Mouse (Mus musculus): ENCODE data around the gene Klhl21. TPM values are rescaled to one million over a fixed set of nuclear protein-coding genes. Genes with fewer than 3 reads are reported as not detected.

Gene Klhl21
- total RNA-seq (2021) = 100 to 1,000 TPM in 1 of 2 experiments, 10 to 100 TPM in 1; 98.5 to 113 TPM
- long read RNA-seq, experiment 1, transcript Klhl21-201 (4 exons, 3,986 nt) = major isoform, 104 of 182 reads
- long read RNA-seq, experiment 1, partial matches to known transcripts = 75 of 182 reads
- long read RNA-seq, experiment 1, other reads (novel, unspliced or antisense) = 3 of 182 reads
- long read RNA-seq, experiment 2, transcript Klhl21-201 (4 exons, 3,986 nt) = major isoform, 68 of 135 reads
- long read RNA-seq, experiment 2, partial matches to known transcripts = 60 of 135 reads
- long read RNA-seq, experiment 2, other reads (novel, unspliced or antisense) = 7 of 135 reads

DNA sequence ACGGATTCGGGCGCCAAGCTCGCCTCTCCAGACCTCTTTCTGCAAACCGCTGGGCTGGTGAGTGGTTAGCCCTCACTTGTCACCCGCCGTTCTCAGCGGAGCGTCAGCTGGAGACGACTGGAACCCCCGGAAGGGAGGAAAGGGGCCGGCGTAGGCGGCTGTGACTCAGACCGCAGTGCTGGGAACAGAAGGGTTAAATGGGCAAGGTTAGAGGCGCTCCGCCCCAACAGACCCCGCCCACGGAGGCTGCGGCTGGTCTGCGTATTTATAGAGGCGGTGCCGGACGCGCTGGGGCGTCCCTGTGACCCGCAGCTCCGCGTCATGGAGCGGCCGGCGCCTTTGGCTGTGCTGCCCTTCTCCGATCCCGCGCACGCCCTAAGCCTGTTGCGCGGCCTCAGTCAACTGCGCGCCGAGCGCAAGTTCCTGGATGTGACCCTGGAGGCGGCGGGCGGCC is at the start of gene Klhl21:
Gene Klhl21, plus strand, starts transcription at position 182 of the 454 bp plus-strand sequence.
- peak; percentile 96 for DNase-seq (ENCODE audit: low spot score)

DNA sequence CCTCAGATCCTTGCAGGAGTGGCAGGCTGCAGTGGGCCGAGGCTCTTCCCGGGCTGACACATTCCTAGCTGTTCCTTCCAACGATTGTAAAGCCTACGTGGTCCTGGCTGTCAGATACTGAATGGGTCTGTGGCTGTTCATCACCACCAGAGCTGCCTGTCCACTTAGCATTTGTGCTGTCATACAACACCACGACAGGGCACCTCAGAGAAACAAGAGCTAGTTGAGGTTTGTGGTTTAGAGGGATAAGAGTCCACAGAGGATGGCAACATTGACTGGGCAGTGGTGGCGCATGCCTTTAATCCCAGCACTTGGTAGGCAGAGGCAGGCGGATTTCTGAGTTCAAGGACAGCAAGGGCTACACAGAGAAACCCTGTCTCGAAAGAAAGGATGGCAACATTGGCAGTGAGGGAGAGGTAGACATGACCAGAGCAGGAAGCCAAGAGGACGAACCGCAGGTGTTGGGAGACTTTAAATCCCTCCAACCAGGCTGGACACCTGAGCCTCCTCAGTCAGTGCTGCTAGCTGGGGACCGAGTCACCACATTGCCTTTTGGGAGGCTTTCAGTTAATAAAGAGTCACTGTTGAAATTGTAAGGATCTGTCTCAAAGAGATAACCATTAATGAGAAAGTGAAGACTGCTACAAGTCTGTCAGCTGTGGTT is 48.6 kb upstream of the Klhl21 start:
- DNase-seq (ENCODE audit: low spot score) = no peak

DNA sequence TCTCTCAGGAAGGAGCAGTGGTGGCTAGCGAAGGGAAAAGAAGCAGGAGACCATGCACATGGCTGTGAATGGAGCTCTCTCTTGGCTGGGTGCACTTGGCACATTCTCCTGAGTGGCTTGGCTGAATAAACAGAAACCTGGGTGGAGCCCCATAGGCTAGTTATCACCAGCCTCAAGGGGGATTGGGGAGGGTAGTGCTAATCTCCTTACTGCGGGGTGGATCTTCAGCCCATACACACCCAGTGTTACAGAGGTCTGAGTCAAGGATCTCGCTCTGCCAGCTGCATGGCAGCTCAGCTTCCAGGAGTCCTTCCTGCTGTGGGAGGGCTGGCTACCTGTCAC is 48.1 kb upstream of the Klhl21 start:
- no peak for DNase-seq (ENCODE audit: low spot score)

DNA sequence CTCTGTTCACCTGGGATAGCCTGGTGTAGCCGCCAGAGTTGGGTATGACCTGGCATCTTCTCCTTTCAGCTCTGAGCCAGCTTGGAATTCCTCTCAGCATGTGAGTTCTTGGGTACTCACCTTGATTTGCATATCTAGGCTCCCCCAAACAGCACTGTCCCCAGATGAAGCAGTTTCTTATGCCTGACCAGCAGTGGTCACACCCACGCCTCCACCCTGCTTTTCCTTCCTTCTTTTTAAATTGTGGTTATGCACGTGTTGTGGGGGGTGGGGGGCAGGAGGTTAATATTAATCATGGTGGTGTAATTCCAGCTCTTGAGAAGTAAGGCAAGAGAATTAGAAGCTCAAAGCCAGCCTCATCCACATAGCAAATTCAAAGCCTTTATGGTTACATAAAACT is 45.8 kb upstream of the Klhl21 start:
- no peak for DNase-seq (ENCODE audit: low spot score)

DNA sequence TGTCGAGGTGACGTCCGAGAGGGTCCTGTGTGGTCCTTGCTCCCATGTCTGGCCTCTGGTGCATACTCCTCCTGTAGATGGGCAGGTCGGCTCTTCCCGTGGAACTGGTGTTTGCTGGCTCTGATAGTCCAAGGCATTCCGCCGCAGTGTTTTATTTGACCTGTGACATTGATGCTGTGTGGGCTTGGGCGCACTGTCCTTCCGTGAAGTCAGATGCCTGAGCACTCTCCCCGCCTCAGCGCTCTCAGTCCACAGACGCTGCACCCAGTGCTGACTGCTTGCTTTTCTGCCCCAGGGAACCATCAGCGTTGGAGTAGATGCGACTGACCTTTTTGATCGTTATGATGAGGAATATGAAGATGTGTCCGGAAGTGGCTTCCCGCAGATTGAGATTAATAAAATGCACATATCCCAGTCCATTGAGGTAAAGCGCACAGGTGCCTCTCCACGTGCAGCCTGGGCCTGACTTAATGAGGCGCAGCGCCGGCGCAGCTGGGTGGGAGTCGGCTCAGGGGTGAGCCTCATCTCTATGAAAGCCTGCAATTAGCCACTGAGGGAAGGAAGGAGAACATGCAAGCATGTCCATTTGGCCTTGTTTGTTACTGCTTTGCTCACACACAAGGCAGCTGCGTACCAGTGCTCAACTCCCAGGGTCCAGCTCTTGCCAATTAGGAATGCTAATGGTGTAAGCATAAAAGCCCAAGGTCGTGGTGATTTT is 40.2 kb upstream of the Klhl21 start:
- DNase-seq (ENCODE audit: low spot score) = no peak

DNA sequence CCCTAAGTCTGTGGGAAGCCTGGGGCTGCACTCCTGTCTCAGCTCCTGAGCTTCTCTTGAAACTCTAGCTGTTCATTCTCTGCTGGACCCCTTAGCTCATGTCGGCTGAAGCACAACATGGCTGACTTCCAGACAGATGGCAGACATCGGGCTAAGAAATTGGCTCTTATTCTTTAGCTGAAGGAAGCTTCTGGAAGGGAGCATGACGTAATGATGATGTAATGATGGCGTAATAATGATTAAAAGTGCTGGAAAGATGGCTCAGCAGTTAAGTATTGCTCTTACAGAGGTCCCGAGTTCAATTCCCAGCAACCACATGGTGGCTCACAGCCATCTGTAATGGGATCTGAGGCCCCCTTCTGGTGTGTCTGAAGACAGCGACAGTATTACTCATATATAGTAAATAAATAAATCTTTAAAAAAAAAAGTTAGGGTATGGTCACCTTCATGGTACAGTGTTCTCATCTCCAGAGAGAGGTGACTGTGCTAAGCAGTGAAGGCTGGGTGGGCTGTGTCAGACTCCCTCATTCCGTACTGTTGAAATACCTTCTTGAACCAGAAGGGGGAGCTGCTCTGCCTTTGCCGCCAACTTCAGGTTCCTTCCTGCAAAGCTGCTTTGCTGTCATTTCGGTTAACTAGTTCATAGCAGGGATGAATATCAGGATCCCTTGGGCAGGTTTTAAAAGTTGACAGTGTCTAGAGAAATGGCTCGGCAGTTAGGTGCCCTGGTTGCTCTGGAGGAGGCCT is 36.2 kb upstream of the Klhl21 start:
- no peak for DNase-seq (ENCODE audit: low spot score)

DNA sequence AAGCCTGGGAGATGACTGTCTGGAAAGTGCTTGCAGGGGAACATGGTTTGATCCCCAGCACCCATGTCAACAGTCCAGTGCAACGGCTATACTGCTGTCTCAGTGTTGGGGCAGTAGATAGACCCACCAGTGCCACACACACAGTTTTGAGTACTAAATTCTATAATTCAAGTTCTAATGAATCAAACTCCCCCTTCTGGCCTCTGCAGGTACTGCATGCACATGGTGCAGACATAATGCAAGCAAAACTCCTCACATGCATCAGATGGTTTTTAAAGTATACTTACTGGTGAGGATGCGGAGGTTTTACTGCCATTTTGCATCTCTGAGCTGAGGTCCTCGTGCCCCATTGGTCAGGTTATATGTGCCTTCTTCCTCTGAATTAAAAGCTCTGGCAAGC is 33.2 kb upstream of the Klhl21 start:
- DNase-seq (ENCODE audit: low spot score) = no peak

DNA sequence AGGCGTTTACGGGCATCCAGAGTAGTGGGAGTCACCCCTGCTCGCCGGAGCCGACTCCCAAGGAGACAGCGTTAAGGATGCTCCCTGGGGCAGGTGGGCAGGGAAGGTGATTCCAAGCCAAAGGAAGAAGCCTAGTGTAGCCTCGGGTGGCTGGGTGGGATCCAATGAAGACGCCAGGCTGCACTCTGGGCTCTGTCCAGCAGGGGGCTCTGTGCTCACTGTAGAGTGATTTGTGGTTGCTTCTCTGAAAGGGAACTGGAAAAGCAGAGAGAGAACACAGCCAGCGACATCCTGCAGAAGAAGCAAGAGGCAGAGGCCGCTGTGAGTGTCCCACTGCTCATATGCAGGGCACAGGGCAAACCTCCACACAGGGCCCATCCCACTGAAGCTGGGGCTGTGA is 30.9 kb upstream of the Klhl21 start:
- DNase-seq (ENCODE audit: low spot score) = peak; percentile 88

DNA sequence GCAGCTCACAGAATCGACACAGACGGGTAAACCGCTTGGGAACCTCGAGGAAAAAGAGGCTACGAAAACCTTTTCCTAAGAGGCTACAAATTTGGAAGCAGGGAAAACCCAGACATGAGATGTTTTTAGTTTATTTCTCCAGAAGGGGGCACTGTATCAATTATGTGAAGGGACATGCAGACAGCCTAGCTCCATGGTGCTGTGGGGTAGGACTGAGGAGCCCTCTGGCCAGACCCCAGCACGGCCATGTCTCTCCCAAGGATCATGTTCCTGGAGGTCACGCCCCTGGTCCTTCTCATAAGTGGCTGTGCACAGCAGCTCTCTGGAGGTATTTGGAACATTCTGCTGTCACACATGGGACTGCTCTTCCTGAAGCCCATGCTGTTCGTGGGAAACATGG is 27.9 kb upstream of the Klhl21 start:
- peak; percentile 36 for DNase-seq (ENCODE audit: low spot score)

DNA sequence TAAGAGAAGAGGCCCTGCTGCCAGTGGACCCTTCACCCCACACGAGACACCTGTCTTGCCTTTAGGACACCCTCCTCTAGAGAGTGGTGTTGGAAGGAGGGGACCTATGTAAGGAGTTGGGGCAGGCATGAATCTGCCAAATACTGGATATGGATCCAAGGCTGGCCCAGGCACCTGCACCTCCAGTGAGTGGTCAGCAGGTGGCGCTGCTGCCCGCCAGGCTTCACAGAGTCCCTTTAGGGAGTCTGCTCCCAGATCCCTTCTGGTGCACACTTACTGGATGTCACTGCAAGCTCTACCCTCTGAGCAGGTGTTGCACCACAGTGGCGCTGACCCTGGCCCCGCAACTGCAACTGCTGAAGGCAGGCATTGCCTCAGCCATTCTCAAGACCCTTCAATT is 27.2 kb upstream of the Klhl21 start:
- peak; percentile 86 for DNase-seq (ENCODE audit: low spot score)

DNA sequence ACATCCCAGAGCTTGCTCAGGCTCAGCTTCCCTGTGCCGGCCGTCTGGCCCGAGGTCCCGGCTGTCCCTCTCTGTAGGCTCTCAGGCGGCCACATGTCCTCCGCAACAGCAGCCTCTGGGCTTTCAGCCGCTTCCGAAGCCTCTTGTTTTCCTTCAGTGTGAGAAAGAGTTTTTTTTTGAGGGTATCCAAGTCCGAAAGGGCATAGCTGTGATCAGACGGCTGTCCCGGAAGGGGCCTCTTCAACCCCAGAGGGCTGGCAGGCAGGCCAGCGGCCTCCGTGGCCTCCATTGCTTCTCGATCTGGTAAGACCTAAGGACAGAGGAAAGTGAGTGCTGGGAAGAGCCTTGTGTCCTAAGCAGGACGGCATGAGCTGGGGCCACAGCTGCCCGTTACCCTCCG is 25.6 kb upstream of the Klhl21 start:
- DNase-seq (ENCODE audit: low spot score) = no peak

DNA sequence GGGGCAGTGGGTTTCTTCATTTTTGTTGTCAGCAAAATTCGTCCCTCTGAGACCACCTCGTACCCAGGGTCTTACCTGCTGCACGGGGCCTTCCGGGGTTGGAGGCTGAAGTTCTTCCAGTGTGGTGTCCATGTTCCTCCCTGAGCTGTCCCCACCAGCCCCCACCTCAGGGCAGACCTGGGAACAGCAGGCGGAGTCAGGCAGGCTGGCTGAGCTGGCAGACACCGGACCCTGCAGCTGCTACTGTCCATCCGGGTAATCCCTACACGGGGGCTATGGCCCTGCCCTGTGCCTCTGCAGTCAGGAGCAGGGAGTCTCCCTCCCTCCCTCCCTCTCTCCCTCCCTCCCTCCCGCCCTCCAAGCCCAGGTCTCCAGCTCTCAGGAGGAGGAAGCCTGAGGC is 25.0 kb upstream of the Klhl21 start:
- peak; percentile 92 for DNase-seq (ENCODE audit: low spot score)

DNA sequence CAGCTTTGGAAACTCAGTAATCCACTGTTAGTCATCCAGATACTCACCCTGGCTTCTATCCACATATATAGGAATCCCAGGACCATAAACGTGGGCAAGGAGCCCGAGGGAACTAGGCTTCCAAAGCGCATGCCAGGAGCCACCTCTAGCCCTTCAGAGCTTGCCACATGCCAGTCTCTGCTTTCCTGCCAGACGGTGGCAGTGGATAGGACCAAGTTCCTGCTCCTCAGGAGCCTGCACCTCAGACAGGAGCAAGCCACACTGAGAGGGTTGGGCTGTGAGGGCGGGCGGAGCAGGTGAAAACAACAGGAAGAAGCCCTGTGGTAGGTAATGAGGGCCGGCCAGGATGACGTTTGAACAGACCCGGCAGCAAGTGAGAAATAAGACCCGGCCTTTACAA is 22.7 kb upstream of the Klhl21 start:
- no peak for DNase-seq (ENCODE audit: low spot score)

DNA sequence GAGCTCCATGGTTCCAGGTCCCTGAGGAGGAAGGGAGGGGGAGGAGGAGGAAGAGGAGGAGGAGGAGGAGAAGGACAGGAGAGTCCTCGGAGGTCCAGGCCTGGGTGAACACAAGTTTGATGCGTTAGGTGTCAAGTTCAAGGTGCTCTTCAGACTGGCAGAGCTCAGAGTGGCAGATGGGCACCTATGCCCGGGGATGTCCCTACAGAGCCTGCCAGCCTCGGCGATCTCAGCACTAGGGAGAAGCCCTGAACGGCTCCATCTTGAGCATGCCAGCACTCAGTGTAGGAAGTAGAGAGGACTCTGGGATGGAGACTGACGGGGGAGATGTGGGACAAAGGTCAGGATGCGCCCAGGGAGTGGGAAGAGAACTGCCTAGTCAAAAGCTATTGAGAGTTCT is 22.0 kb upstream of the Klhl21 start:
- no peak for DNase-seq (ENCODE audit: low spot score)

DNA sequence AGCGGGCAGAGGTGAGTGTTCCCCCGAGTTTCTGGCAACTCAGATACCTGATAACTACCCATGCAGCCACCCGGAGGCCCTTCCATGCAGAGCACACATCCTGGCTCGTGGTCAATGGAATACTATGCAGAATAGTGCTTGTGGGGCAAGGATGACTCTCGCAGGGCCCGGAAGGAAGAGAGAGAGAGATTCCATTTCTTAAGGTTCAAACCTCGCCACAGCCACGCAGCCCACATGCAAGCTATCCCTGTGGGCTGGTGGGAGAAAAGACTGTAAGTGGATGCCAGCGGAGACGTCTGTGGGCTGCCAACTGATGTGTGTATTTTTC is 20.6 kb upstream of the Klhl21 start:
- no peak for DNase-seq (ENCODE audit: low spot score)

DNA sequence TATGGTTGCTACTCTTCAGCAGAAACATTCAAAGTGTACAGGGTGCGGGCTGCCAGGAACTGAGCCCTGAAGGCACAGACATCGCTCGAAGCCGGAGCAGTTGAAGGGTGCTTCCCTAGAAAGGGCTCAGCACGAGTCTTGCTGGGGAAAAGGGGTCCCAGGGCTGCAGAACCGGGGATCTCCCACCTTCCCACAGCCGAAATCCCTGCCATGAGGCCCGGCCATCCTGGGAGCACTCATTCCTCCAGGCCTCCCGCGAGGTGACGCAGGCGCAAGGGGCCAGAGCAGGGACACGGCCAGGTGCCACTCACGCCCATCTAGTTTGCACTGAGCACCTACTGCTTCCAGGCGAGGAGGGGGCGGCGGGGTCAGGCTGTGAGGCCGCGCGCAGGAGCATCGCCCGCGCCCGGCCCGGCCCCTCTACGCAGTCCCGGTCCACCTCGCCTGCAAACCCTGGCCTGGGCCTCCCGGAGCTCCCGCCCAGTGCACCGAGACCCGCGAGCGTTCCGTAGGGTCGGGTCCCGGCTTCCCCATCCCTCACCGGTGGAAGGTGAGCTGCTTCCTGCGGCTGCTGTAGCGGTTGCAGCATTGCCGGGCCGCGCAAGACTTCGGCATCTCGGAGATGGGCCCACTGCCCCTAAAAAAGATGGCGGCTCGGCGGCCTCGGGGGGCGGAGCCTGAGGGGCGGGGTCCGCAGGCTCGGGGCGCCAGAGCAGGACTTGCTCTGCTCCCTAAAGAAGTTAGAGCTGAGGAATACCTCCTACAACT is 20.1 kb upstream of the Klhl21 start, which contains the start of gene Thap3:
Gene Thap3, minus strand, starts transcription at position 656 of the 768 bp plus-strand sequence.
- peak; percentile 84 for DNase-seq (ENCODE audit: low spot score)

DNA sequence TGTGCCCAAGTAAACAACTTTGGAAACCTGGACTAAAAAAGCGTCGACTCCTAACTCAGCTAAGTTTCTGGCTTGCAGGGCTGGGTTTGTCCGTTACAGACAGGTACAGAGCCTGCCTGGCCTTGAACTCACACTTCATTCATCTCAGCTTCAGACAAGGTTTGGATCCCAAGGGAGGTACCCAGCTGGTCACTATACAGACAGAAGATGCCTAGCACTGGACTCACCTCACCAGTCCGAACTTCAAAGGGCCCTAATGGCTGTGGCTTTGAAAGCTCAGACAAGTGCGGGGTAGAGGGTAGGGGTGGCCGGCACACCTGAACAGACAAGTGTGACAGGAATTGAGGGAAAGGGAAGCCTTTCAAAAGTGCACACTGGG is 19.5 kb upstream of the Klhl21 start:
- DNase-seq (ENCODE audit: low spot score) = no peak

DNA sequence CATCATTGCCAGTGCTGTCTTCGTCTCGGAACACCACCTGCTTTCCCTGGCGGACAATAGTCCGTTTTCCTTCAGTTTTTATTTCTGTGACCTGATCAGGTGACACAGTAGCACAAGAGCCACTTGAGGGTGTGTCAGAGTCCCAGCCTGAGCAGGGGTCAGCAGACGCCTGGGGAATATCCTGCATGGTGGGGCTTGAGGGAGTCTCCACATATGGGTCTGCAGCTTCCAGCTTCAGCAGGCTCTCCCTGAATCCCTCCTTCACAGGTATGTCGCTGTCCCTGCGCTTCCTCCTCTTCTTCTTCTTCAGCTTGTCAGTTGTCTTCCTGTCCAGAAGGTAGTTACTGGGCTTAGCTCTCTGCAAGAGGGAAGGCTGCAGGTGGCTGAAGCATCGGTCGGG is 16.5 kb upstream of the Klhl21 start:
- no peak for DNase-seq (ENCODE audit: low spot score)

DNA sequence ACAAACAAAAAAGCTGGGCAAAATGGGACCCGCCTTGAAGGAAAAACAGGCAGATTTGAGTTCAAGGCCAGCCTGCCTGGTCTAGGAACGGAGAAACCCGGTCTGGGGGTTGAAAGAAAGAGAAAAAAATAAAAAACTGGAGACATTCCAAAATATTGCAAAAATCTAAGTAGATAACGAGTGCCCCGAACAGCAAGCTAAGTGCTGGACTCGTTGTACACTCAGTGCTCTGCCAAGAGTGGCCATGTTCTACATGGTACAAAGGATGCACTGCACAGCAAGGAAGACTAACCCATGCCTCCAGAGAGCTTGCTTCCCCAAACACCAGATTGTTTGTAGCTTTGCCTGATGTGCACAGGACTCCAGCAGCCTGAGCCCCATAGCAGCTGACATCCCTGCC is 15.6 kb upstream of the Klhl21 start:
- no peak for DNase-seq (ENCODE audit: low spot score)

DNA sequence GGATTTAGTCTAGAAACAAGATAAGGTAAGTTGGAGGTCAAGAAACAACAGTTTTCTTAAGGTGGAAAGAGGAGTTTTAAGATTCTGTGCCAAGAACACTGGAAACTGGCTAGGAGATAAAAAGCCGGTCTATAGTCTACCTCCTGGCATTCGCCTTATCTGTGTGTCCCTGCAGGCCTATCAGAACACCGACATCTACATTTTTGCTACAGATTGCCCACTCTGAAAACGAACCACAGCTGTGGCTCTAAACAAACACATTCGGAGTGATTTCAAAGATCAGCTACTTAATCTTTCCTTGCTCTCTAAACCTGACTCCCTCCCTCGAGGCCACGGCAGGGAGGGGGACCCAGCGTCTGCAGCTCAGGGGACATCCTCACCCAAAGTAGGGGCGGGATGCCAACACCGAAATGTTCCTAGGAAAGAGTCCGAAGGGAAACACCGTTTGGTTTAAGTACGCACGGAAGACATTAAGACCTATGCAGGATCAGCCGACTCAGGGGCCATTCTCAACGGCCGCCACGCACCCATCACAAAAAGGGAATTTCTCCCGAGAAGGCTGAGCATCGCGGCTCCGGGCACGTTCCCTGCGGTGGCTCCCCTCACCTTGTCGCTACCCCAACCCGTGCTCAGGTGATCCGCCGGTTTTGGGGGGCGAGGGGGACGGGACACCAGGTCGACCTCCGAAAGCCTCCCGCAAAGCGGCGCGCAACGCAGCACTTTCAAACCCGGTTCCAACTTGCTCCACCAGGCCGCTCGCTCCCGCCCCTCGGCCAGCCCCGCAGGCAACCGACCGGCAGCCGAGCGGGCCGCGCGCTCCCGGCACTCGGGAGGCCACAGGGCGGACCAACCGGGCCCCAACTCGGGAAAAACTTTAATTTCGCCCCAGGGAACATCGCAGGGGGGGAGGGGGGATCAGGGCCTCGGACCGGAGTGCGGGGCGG is 14.1 kb upstream of the Klhl21 start:
- DNase-seq (ENCODE audit: low spot score) = no peak

Measured in gastrocnemius, adult 18-20 months (tissue).